Mouse (Mus musculus) testis, postnatal 14 days (tissue): Measurements from ENCODE around the gene Slc25a10.
"Not testable (repeated sequence)": the region's sequence is repeated elsewhere in the genome, so short reads cannot be mapped to it uniquely, and the experiment has no call there.

Source experiments
- DNase-seq: peaks from one replicate; pipeline ENCODE4 v3.0.0; 2021; ENCODE audit warnings: low spot score

Gene Slc25a10

GRCm38 (mm10) chr11:120510375-120511030, 18.9 kb downstream of the Slc25a10 start:
- no peak for DNase-seq

GRCm38 (mm10) chr11:120512790-120513453, 21.3 kb downstream of the Slc25a10 start:
- DNase-seq = no peak

- DNase-seq = not testable (repeated sequence)
Observed at GRCm38 (mm10) chr11:120514262-120514661, 22.6 kb downstream of the Slc25a10 start.

GRCm38 (mm10) chr11:120515611-120516010, 24.0 kb downstream of the Slc25a10 start:
- DNase-seq = peak; percentile 86

- no peak for DNase-seq
Observed at GRCm38 (mm10) chr11:120517147-120517546, 25.5 kb downstream of the Slc25a10 start.

- DNase-seq = peak; percentile 50
Observed at GRCm38 (mm10) chr11:120518027-120518426, 26.4 kb downstream of the Slc25a10 start.

- no peak for DNase-seq
Observed at GRCm38 (mm10) chr11:120518558-120518957, 26.9 kb downstream of the Slc25a10 start.

GRCm38 (mm10) chr11:120519738-120520137, 28.1 kb downstream of the Slc25a10 start:
- no peak for DNase-seq

GRCm38 (mm10) chr11:120520498-120520897, 28.9 kb downstream of the Slc25a10 start:
- no peak for DNase-seq

- no peak for DNase-seq
Observed at GRCm38 (mm10) chr11:120520967-120521540, 29.4 kb downstream of the Slc25a10 start.

GRCm38 (mm10) chr11:120522581-120522980, 30.9 kb downstream of the Slc25a10 start:
- DNase-seq = no peak

- DNase-seq = no peak
Observed at GRCm38 (mm10) chr11:120525959-120526358, 34.3 kb downstream of the Slc25a10 start.

- no peak for DNase-seq
Observed at GRCm38 (mm10) chr11:120527690-120528354, 36.2 kb downstream of the Slc25a10 start.

- no peak for DNase-seq
Observed at GRCm38 (mm10) chr11:120528903-120529302, 37.3 kb downstream of the Slc25a10 start.

- no peak for DNase-seq
Observed at GRCm38 (mm10) chr11:120530085-120530964, 38.7 kb downstream of the Slc25a10 start, which contains the start of gene Gcgr. TSS of gene Gcgr (plus strand) at chr11:120530699.

- no peak for DNase-seq
Observed at GRCm38 (mm10) chr11:120531646-120532045, 40.0 kb downstream of the Slc25a10 start.

GRCm38 (mm10) chr11:120534093-120534492, 42.5 kb downstream of the Slc25a10 start:
- no peak for DNase-seq

- no peak for DNase-seq
Observed at GRCm38 (mm10) chr11:120535145-120535544, 43.5 kb downstream of the Slc25a10 start.

- DNase-seq = no peak
Observed at GRCm38 (mm10) chr11:120535804-120536203, 44.2 kb downstream of the Slc25a10 start.

- DNase-seq = no peak
Observed at GRCm38 (mm10) chr11:120538485-120538884, 46.8 kb downstream of the Slc25a10 start.

- DNase-seq = no peak
Observed at GRCm38 (mm10) chr11:120538955-120539284, 47.3 kb downstream of the Slc25a10 start.
